Mouse (Mus musculus) CH12.LX (cell line): ENCODE data around the gene Ube2l3. TPM values are rescaled to one million over a fixed set of nuclear protein-coding genes. Genes with fewer than 3 reads are reported as not detected.

Experiments used
- DNase-seq: peaks from one replicate; pipeline ENCODE4 v3.0.0-alpha.2; 2013; ENCODE audit errors: extremely low read depth
- H3K27ac ChIP-seq: 2 replicates; pipeline ENCODE4 v1.5.1; 2012; ENCODE audit warnings: low read depth, mild to moderate bottlenecking, control low read depth, moderate library complexity; ENCODE audit not compliant: insufficient read depth
- H3K27me3 ChIP-seq: replicated peaks from 2 replicates; pipeline ENCODE3; 2012; ENCODE audit warnings: inconsistent platforms
- H3K36me3 ChIP-seq, 2 experiments: replicated peaks in 1 of 2; 2 replicates each; pipeline versions ENCODE3 to v1.6.1; 2012; ENCODE audit warnings: inconsistent platforms in 1 of 2, low read length in 1 of 2, mild to moderate bottlenecking in 1 of 2, mixed read lengths in 1 of 2, moderate library complexity in 1 of 2; ENCODE audit not compliant: control insufficient read depth in 1 of 2, insufficient read depth in 1 of 2
- H3K4me1 ChIP-seq, 2 experiments: 2 replicates each; pipeline ENCODE4 v1.6.1; 2012; ENCODE audit warnings: inconsistent platforms in 1 of 2, moderate library complexity in 1 of 2; ENCODE audit not compliant: insufficient read depth in 2 of 2, control insufficient read depth in 1 of 2
- H3K4me2 ChIP-seq: 2 replicates; pipeline ENCODE4 v1.6.1; 2012; ENCODE audit warnings: low read depth, mild to moderate bottlenecking, control low read depth; ENCODE audit not compliant: poor library complexity, insufficient read depth, severe bottlenecking
- H3K4me3 ChIP-seq, 3 experiments: fragments of 150-350 bp in 1 of 3; sonication (generic) in 1 of 3; replicated peaks in 1 of 3; 2 replicates each; pipeline versions ENCODE3 to v1.5.1; 2011 to 2012; ENCODE audit warnings: low read depth in 2 of 3, low read length in 2 of 3, mild to moderate bottlenecking in 2 of 3, moderate library complexity in 2 of 3, control low read depth in 1 of 3, improper control_type of control experiment in 1 of 3, inconsistent platforms in 1 of 3, mixed read lengths in 1 of 3; ENCODE audit not compliant: poor library complexity in 1 of 3
- H3K79me2 ChIP-seq: replicated peaks from 2 replicates; pipeline ENCODE4 v1.6.1; 2012; ENCODE audit warnings: mild to moderate bottlenecking, moderate library complexity; ENCODE audit not compliant: control insufficient read depth, poor library complexity, insufficient read depth, severe bottlenecking; ENCODE audit errors: extremely low read depth
- H3K9ac ChIP-seq: 2 replicates; pipeline ENCODE4 v1.6.1; 2012; ENCODE audit warnings: low read depth, mild to moderate bottlenecking, control low read depth, moderate library complexity; ENCODE audit not compliant: insufficient read depth
- H3K9me3 ChIP-seq: replicated peaks from 2 replicates; pipeline ENCODE3; 2012; ENCODE audit warnings: low read length, inconsistent platforms, mixed read lengths
- ELF1 ChIP-seq: IDR thresholded peaks from 2 replicates; pipeline ENCODE4 v1.6.1; 2014; ENCODE audit warnings: low read depth, mild to moderate bottlenecking, inconsistent platforms, low read length, improper control_type of control experiment
- EP300 ChIP-seq: IDR thresholded peaks from 2 replicates; pipeline ENCODE4 v1.6.1; 2011; ENCODE audit warnings: low read length, improper control_type of control experiment
- HCFC1 ChIP-seq: IDR thresholded peaks from 2 replicates; pipeline ENCODE4 v1.6.1; 2012; ENCODE audit warnings: low read depth, mild to moderate bottlenecking, inconsistent platforms, low read length, improper control_type of control experiment
- IRF4 ChIP-seq: IDR thresholded peaks from 2 replicates; pipeline ENCODE4 v1.6.1; 2014; ENCODE audit warnings: low read depth, mild to moderate bottlenecking, inconsistent platforms, low read length, improper control_type of control experiment
- JUN ChIP-seq: IDR thresholded peaks from 2 replicates; pipeline ENCODE4 v1.6.1; 2011; ENCODE audit warnings: low read depth, mild to moderate bottlenecking, low read length, improper control_type of control experiment, moderate library complexity; ENCODE audit not compliant: insufficient read depth
- JUND ChIP-seq: conservative IDR thresholded peaks from 2 replicates; pipeline ENCODE4 v1.6.1; 2011; ENCODE audit warnings: low read depth, low read length, improper control_type of control experiment
- KAT2A ChIP-seq: IDR thresholded peaks from 2 replicates; pipeline ENCODE4 v1.6.1; 2012; ENCODE audit warnings: low read length, improper control_type of control experiment, inconsistent platforms; ENCODE audit not compliant: insufficient replicate concordance
- MAX ChIP-seq: IDR thresholded peaks from 2 replicates; pipeline ENCODE4 v1.6.1; 2011; ENCODE audit warnings: low read length, improper control_type of control experiment
- MYC ChIP-seq: IDR thresholded peaks from 2 replicates; pipeline ENCODE4 v1.6.1; 2011; ENCODE audit warnings: low read depth, mild to moderate bottlenecking, improper control_type of control experiment, low read length
- NELFE ChIP-seq: IDR thresholded peaks from 2 replicates; pipeline ENCODE4 v1.6.1; 2011; ENCODE audit warnings: low read depth, low read length, improper control_type of control experiment
- PAX5 ChIP-seq: IDR thresholded peaks from 2 replicates; pipeline ENCODE4 v1.6.1; 2012; ENCODE audit warnings: low read length, inconsistent platforms, mixed read lengths
- SIN3A ChIP-seq: IDR thresholded peaks from 2 replicates; pipeline ENCODE4 v1.6.1; 2012; ENCODE audit warnings: low read length, improper control_type of control experiment, inconsistent platforms
- TBP ChIP-seq: conservative IDR thresholded peaks from 2 replicates; pipeline ENCODE4 v1.6.1; 2011; ENCODE audit warnings: low read depth, low read length, improper control_type of control experiment
- USF2 ChIP-seq: conservative IDR thresholded peaks from 2 replicates; pipeline ENCODE4 v1.6.1; 2011; ENCODE audit warnings: low read depth, low read length, improper control_type of control experiment
- ZKSCAN1 ChIP-seq: IDR thresholded peaks from 2 replicates; pipeline ENCODE4 v1.6.1; 2012; ENCODE audit warnings: low read depth, inconsistent platforms, low read length, improper control_type of control experiment, borderline replicate concordance
- dilution Hi-C: fragments of 300-500 bp; cut with MboI; formaldehyde crosslinking; loops from 2 replicates; pipeline ENCODE4 v1.14.3; 2020; ENCODE audit warnings: low sequenced_read_pairs; ENCODE audit not compliant: extremely low pct_unique_long_range_greater_than_20kb, extremely low pct_ligation_motif_present
- in situ Hi-C: fragments of 300-500 bp; cut with MboI; formaldehyde crosslinking; loops from 3 replicates; pipeline ENCODE4 v1.14.3; 2019; ENCODE audit warnings: low sequenced_read_pairs, low pct_ligation_motif_present, low pct_unique_long_range_greater_than_20kb, mixed read lengths
- polyA plus RNA-seq: library from polyadenylated mRNA; unstranded; fragments of >175 nt; gene quantifications from 2 replicates; pipeline ENCODE4 v1.2.1, GENCODE M21; 2012; ENCODE audit warnings: low read depth; ENCODE audit not compliant: insufficient read length
- total RNA-seq, 2 experiments: library from RNA; depleted of rRNA; stranded (reverse); fragments of 300-350 nt in 1 of 2; fragments of >200 nt in 1 of 2; gene quantifications; 2 replicates each; pipeline ENCODE4 v1.2.3; 2012 to 2014

Ube2l3 gene
- total and polyA plus RNA-seq, 3 experiments = 156 to 386 (median 302) TPM

- TF ChIP-seq USF2 = no peak
- no peak for TF ChIP-seq PAX5
- no peak for TF ChIP-seq JUND
- no peak for TF ChIP-seq MAX
- no peak for TF ChIP-seq ZKSCAN1
- no peak for TF ChIP-seq TBP
- no peak for TF ChIP-seq NELFE
- TF ChIP-seq KAT2A = no peak
- TF ChIP-seq JUN = no peak
- TF ChIP-seq HCFC1 = no peak
- TF ChIP-seq, all 38 proteins: peak for 0
- Histone ChIP-seq H3K4me2 (no peak overlapping the region), H3K9me3 (no peaks in the 10 kb centered on the region), H3K79me2 (peaks cover 98% of the 10 kb centered on the region), H3K4me1 (peaks cover 21 to 67% of the 10 kb centered on the region in 2 experiments), H3K9ac (0 out of 2 replicates have a peak overlapping the region, but pooled peaks have one; percentile 7), H3K27me3 (no peaks in the 10 kb centered on the region), H3K27ac (peak overlapping the region; percentile 9; the same call in 1 of the 2 replicates), H3K36me3 (peaks cover 25 to 69% of the 10 kb centered on the region in 2 experiments), H3K4me3 (no peak overlapping the region)
- DNase-seq = no peak
- dilution Hi-C loops = no loop called here
- in situ Hi-C loops = no loop called here
Measured at GRCm38 (mm10) chr16:17182136-17182535, 20.3 kb downstream of the Ube2l3 start.

GRCm38 (mm10) chr16:17181382-17181781 lies 21.1 kb downstream of the Ube2l3 start:
- H3K79me2 ChIP-seq = peaks cover 98% of the 10 kb centered on the region
- dilution Hi-C loops = no loop called here
- peaks cover 21 to 72% of the 10 kb centered on the region in 2 experiments for H3K4me1 ChIP-seq
- H3K4me2 ChIP-seq = no peak overlapping the region
- H3K9ac ChIP-seq = peak overlapping the region; percentile 7; the same call in 1 of the 2 replicates
- H3K36me3 ChIP-seq = peaks cover 24 to 69% of the 10 kb centered on the region in 2 experiments
- DNase-seq = peak; percentile 73
- H3K27me3 ChIP-seq = no peaks in the 10 kb centered on the region
- no peak overlapping the region for H3K4me3 ChIP-seq
- no peaks in the 10 kb centered on the region for H3K9me3 ChIP-seq
- peak overlapping the region; percentile 14; the same call in 1 of the 2 replicates for H3K27ac ChIP-seq
- TF ChIP-seq IRF4 (0 out of 2 replicates have a peak, but pooled peaks have one; percentile 9), MYC (0 out of 2 replicates have a peak, but pooled peaks have one; percentile 12), SIN3A (peak; percentile 49), EP300 (peak; percentile 50; the same call in 1 of the 2 replicates), ELF1 (no peak), TBP (0 out of 2 replicates have a peak, but pooled peaks have one; percentile 23)
- TF ChIP-seq, all 38 proteins: peak for 5
- in situ Hi-C loops = no loop called here
